Mouse (Mus musculus) brain, embryonic 14.5 days (tissue): Measurements from ENCODE around the gene Mfsd4b5.

ENCODE experiments used
- CTCF ChIP-seq: fragments of 200-500 bp; IDR thresholded peaks from 2 replicates; pipeline ENCODE4 v1.5.1; 2012; ENCODE audit warnings: inconsistent platforms, mild to moderate bottlenecking, moderate library complexity, borderline replicate concordance; ENCODE audit not compliant: insufficient read depth, insufficient read length; ENCODE audit errors: extremely low read depth
- POLR2A ChIP-seq: fragments of 200-500 bp; IDR thresholded peaks from 2 replicates; pipeline ENCODE4 v1.6.1; 2012; ENCODE audit warnings: mild to moderate bottlenecking, inconsistent platforms, borderline replicate concordance; ENCODE audit not compliant: poor library complexity, insufficient read depth, insufficient read length, severe bottlenecking; ENCODE audit errors: extremely low read depth

DNA sequence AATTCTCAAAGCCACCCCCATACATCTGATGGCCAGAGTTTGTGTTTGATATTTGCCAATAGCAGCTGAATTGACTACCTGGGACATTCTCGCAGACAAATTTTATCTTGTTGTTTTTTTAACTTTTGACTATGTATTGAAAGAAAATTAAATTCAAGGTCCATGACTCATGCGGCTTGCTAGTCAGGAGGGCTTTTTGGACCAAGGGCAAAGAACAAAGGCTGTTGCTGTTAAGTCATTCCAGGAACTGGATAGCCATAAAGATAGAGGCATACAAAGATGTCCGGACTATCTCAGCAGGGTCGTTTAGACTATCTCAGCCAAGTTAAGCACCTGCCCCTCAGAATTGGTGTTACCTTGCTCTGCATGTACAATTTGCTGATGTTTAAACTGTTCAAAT is 9.1 kb downstream of the Mfsd4b5 start:
- TF ChIP-seq POLR2A = no peak
- TF ChIP-seq CTCF = no peak
